In the genomic region with DNA sequence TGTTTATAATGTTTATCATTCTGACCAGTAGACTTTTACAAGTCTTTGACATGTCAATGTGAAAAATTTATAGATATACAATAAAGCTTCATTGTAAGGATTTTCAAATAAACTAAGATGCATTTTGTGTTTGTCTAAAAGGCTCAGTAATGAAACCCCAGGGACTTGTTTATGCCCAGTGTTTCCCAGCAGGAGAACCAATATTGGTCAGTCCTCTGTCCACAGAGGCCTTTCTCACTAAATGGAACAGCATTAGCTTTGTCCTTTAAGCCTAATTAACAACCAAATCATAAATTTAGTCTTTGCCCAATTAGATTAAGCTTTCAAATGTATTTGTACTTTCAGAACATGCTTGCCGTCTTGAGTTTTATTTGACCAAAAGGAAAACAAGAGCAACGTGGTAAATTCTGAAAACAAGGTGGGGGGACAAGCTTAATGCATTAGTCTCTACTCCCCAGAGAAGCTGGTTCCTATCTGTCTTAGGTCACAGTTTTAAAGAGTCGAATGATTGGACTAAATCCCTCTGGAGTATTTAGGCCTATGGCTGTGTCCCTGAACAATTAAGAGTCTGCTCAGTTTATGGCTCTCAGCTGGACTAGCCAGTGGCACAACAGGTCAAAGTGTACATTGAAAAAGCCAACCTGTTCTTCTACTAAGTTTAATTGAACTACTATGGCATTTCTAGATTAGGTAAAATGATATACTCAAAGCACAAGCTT, we compare ENCODE assay signal across 25 mouse cellular contexts.
DNase-seq lines count a peak whose midpoint lies in the region; ATAC-seq lines count a peak whose summit lies in the region.
"Had no signal": no experiment of that assay in that cellular context is flagged by ENCODE, and none has a peak within 500 bp of the region (broad histone marks: within the 10 kb centered on the region; RNA-seq: fewer than 3 reads in every experiment).

No protein-coding gene starts in this region.

- H3K27ac ChIP-seq in neural tube, embryonic 13.5 days (replicated peaks): no peak overlapping the region
- no peak overlapping the region for H3K27ac ChIP-seq in neural tube, embryonic 15.5 days (replicated peaks)
- no peak overlapping the region for H3K27ac ChIP-seq in limb, embryonic 12.5 days
- H3K27ac ChIP-seq: embryonic facial prominence, embryonic 12.5 days; forebrain, embryonic 13.5 days; forebrain, embryonic 15.5 days had no signal

- no peaks in the 10 kb centered on the region for H3K27me3 ChIP-seq in neural tube, embryonic 13.5 days
- no peaks in the 10 kb centered on the region for H3K27me3 ChIP-seq in neural tube, embryonic 15.5 days (replicated peaks)
- no peaks in the 10 kb centered on the region for H3K27me3 ChIP-seq in limb, embryonic 12.5 days
- H3K27me3 ChIP-seq: CH12.LX; embryonic facial prominence, embryonic 12.5 days; forebrain, embryonic 13.5 days; forebrain, embryonic 15.5 days; Patski had no signal

- H3K4me3 ChIP-seq in neural tube, embryonic 13.5 days: no peak overlapping the region
- no peak overlapping the region for H3K4me3 ChIP-seq in neural tube, embryonic 15.5 days (replicated peaks)
- no peak overlapping the region for H3K4me3 ChIP-seq in limb, embryonic 12.5 days (replicated peaks)
- H3K4me3 ChIP-seq: embryonic facial prominence, embryonic 12.5 days; forebrain, embryonic 13.5 days; forebrain, embryonic 15.5 days had no signal

- H3K36me3 ChIP-seq in neural tube, embryonic 13.5 days: no peaks in the 10 kb centered on the region
- H3K36me3 ChIP-seq in neural tube, embryonic 15.5 days: no peaks in the 10 kb centered on the region
- H3K36me3 ChIP-seq in limb, embryonic 12.5 days: no peaks in the 10 kb centered on the region
- H3K36me3 ChIP-seq: embryonic facial prominence, embryonic 12.5 days; forebrain, embryonic 15.5 days; G1E had no signal

- no peak overlapping the region for H3K4me2 ChIP-seq in neural tube, embryonic 13.5 days
- no peak overlapping the region for H3K4me2 ChIP-seq in neural tube, embryonic 15.5 days
- no peak overlapping the region for H3K4me2 ChIP-seq in limb, embryonic 12.5 days
- H3K4me2 ChIP-seq: embryonic facial prominence, embryonic 12.5 days; forebrain, embryonic 13.5 days; forebrain, embryonic 15.5 days had no signal

- no peak overlapping the region for H3K9ac ChIP-seq in neural tube, embryonic 13.5 days
- no peak overlapping the region for H3K9ac ChIP-seq in neural tube, embryonic 15.5 days (replicated peaks)
- no peak overlapping the region for H3K9ac ChIP-seq in limb, embryonic 12.5 days (replicated peaks)
- H3K9ac ChIP-seq: embryonic facial prominence, embryonic 12.5 days; forebrain, embryonic 13.5 days; forebrain, embryonic 15.5 days; forebrain, postnatal 0 days had no signal

- peaks cover 13% of the 10 kb centered on the region; the same call in 1 of the 2 replicates for H3K4me1 ChIP-seq in neural tube, embryonic 13.5 days (replicated peaks)
- H3K4me1 ChIP-seq in neural tube, embryonic 15.5 days: no peaks in the 10 kb centered on the region
- peaks cover 23% of the 10 kb centered on the region; the same call in 1 of the 2 replicates for H3K4me1 ChIP-seq in limb, embryonic 12.5 days (replicated peaks)
- H3K4me1 ChIP-seq: embryonic facial prominence, embryonic 12.5 days; forebrain, embryonic 13.5 days had no signal

- peak; percentile 47; the same call in 1 of the 2 replicates for ATAC-seq in neural tube, embryonic 13.5 days (ENCODE audit: low read depth)
- no peak for ATAC-seq in neural tube, embryonic 15.5 days (ENCODE audit: low FRiP score)
- peak; percentile 75 for ATAC-seq in limb, embryonic 12.5 days (ENCODE audit: insufficient number of reproducible peaks, insufficient read depth, low FRiP score, low TSS enrichment, low read depth)
- ATAC-seq: activated CD4-positive, CD25-positive, alpha-beta regulatory T cell, adult 4 months; CD4-positive, CD25-positive, alpha-beta regulatory T cell, adult 4 months; forebrain, embryonic 13.5 days; forebrain, embryonic 15.5 days; forebrain, postnatal 0 days; Patski had no signal

- DNase-seq in embryo, embryonic 10 days (ENCODE audit: low spot score): peak; percentile 10
- DNase-seq in embryo, embryonic 11 days: no peak
- no peak for DNase-seq in adipocyte (ENCODE audit: low spot score)
- DNase-seq: adrenal gland, adult 2 months; adrenal gland, postnatal 10 days; adrenal gland, postnatal 25 days; B cell, adult 2 months; cerebellum, adult 11 months; cerebellum, adult 18-20 months; cerebellum, adult 8-10 months; cerebellum, adult 9-11 months; cerebellum, postnatal 14 days; cerebellum, postnatal 36 days; forebrain, postnatal 0 days had no signal

- WGBS in neural tube, embryonic 13.5 days: 14% methylated on average over 3 of the region's 3 CpGs
- WGBS in neural tube, embryonic 15.5 days: 11% methylated on average over 3 of the region's 3 CpGs
- 7% methylated on average over 3 of the region's 3 CpGs for WGBS in limb, embryonic 12.5 days

- H3K9me3 ChIP-seq in neural tube, embryonic 13.5 days: no peaks in the 10 kb centered on the region
- no peaks in the 10 kb centered on the region for H3K9me3 ChIP-seq in neural tube, embryonic 15.5 days (replicated peaks)
- H3K9me3 ChIP-seq in limb, embryonic 12.5 days: no peaks in the 10 kb centered on the region
- H3K9me3 ChIP-seq: embryonic facial prominence, embryonic 12.5 days; forebrain, embryonic 13.5 days; forebrain, embryonic 15.5 days; G1E had no signal
